ENCODE assay signal across 8 mouse cellular contexts in genomic region chr1:75653671-75654076, GRCm38 (mm10).
DNase-seq lines count a peak whose midpoint lies in the region; ATAC-seq lines count a peak whose summit lies in the region.

No protein-coding gene starts in this region.

- WGBS in forebrain, embryonic 12.5 days, result under 1% methylated on average over 9 of the region's 9 CpGs
- 3% methylated on average over 9 of the region's 9 CpGs for WGBS in heart, embryonic 15.5 days
- 2% methylated on average over 9 of the region's 9 CpGs for WGBS in liver, embryonic 11.5 days
- 1% methylated on average over 9 of the region's 9 CpGs for WGBS in neural tube, embryonic 14.5 days

- H3K27ac ChIP-seq in forebrain, embryonic 12.5 days, result 0 out of 2 replicates have a peak overlapping the region, but pooled peaks have one; percentile 32
- H3K27ac ChIP-seq in heart, embryonic 15.5 days, result no peak overlapping the region
- no peak overlapping the region for H3K27ac ChIP-seq in liver, embryonic 11.5 days (ENCODE audit: low read depth, low read length)
- H3K27ac ChIP-seq in neural tube, embryonic 14.5 days (ENCODE audit: low read depth, low read length), result no peak overlapping the region

- no peak overlapping the region for H3K9ac ChIP-seq in forebrain, embryonic 12.5 days
- no peak overlapping the region for H3K9ac ChIP-seq in heart, embryonic 15.5 days
- no peak overlapping the region for H3K9ac ChIP-seq in liver, embryonic 11.5 days (ENCODE audit: low read depth, low read length)
- H3K9ac ChIP-seq in neural tube, embryonic 14.5 days (replicated peaks; ENCODE audit: low read depth, low read length), result no peak overlapping the region

- H3K36me3 ChIP-seq in forebrain, embryonic 12.5 days (replicated peaks), result no peaks in the 10 kb centered on the region
- H3K36me3 ChIP-seq in heart, embryonic 15.5 days, result no peaks in the 10 kb centered on the region
- no peaks in the 10 kb centered on the region for H3K36me3 ChIP-seq in liver, embryonic 11.5 days (ENCODE audit: control insufficient read depth, insufficient read depth, low read length)
- H3K36me3 ChIP-seq in neural tube, embryonic 14.5 days (ENCODE audit: control insufficient read depth, insufficient read depth, low read length), result no peaks in the 10 kb centered on the region

- peak; percentile 68; the same call in 1 of the 2 replicates for ATAC-seq in forebrain, embryonic 12.5 days (ENCODE audit: low FRiP score)
- ATAC-seq in heart, embryonic 15.5 days (replicated peaks; ENCODE audit: insufficient number of reproducible peaks, insufficient read depth, low FRiP score, low read depth), result no peak
- no peak for ATAC-seq in liver, embryonic 11.5 days (replicated peaks; ENCODE audit: low FRiP score)
- ATAC-seq in neural tube, embryonic 14.5 days (ENCODE audit: low read depth), result peak; percentile 81

- peak overlapping the region; percentile 37 for H3K4me2 ChIP-seq in forebrain, embryonic 12.5 days
- H3K4me2 ChIP-seq in heart, embryonic 15.5 days, result peak overlapping the region; percentile 58
- H3K4me2 ChIP-seq in liver, embryonic 11.5 days, result peak overlapping the region; percentile 33; the same call in 1 of the 2 replicates
- H3K4me2 ChIP-seq in neural tube, embryonic 14.5 days (ENCODE audit: low read depth, low read length), result peak overlapping the region; percentile 35; the same call in 1 of the 2 replicates

- H3K9me3 ChIP-seq in forebrain, embryonic 12.5 days, result no peaks in the 10 kb centered on the region
- H3K9me3 ChIP-seq in heart, embryonic 15.5 days (replicated peaks), result no peaks in the 10 kb centered on the region
- H3K9me3 ChIP-seq in liver, embryonic 11.5 days (ENCODE audit: control insufficient read depth, low read length), result no peaks in the 10 kb centered on the region
- no peaks in the 10 kb centered on the region for H3K9me3 ChIP-seq in neural tube, embryonic 14.5 days (ENCODE audit: control insufficient read depth, low read length)

- peaks cover 14% of the 10 kb centered on the region for H3K4me1 ChIP-seq in forebrain, embryonic 12.5 days
- 0 out of 2 replicates have a peak, but pooled peaks cover 6% of the 10 kb centered on the region for H3K4me1 ChIP-seq in heart, embryonic 15.5 days (replicated peaks)
- H3K4me1 ChIP-seq in liver, embryonic 11.5 days (replicated peaks; ENCODE audit: control insufficient read depth, insufficient read depth, low read length), result no peaks in the 10 kb centered on the region
- H3K4me1 ChIP-seq in neural tube, embryonic 14.5 days (ENCODE audit: control insufficient read depth, insufficient read depth, low read length), result no peaks in the 10 kb centered on the region

- H3K27me3 ChIP-seq in forebrain, embryonic 12.5 days, result peaks cover 46% of the 10 kb centered on the region
- H3K27me3 ChIP-seq in heart, embryonic 15.5 days, result no peaks in the 10 kb centered on the region
- H3K27me3 ChIP-seq in liver, embryonic 11.5 days (replicated peaks; ENCODE audit: control insufficient read depth, insufficient read depth, low read length), result no peaks in the 10 kb centered on the region
- H3K27me3 ChIP-seq in neural tube, embryonic 14.5 days (ENCODE audit: control insufficient read depth, insufficient read depth, low read length), result no peaks in the 10 kb centered on the region

- peak; percentile 71 for DNase-seq in ES-CJ7 (ENCODE audit: low read depth, low spot score)
- peak; percentile 12 for DNase-seq in c-Kit-positive CD71-negative TER-119-negative erythroid progenitor cells, embryonic 14.5 days (ENCODE audit: low read depth)
- peak; percentile 67 for DNase-seq in kidney, postnatal 14 days
- DNase-seq in liver, embryonic 11.5 days (ENCODE audit: low spot score), result peak; percentile 64
- peak; percentile 36 for DNase-seq in urinary bladder, adult 2 months (ENCODE audit: low spot score)

- H3K4me3 ChIP-seq in forebrain, embryonic 12.5 days (replicated peaks), result no peak overlapping the region
- H3K4me3 ChIP-seq in heart, embryonic 15.5 days, result peak overlapping the region; percentile 34
- no peak overlapping the region for H3K4me3 ChIP-seq in liver, embryonic 11.5 days (ENCODE audit: low read depth, low read length)
- H3K4me3 ChIP-seq in neural tube, embryonic 14.5 days (ENCODE audit: low read depth, low read length), result no peak overlapping the region

Comparison
In these comparisons a context has a peak if more than half of its experiments do, and no peak if none do; other contexts are left out.
1. DNase-seq: peak in every context shown above with its lines; median percentile 71 in ES-CJ7; 67 in kidney, postnatal 14 days; 64 in liver, embryonic 11.5 days; 36 in urinary bladder, adult 2 months; 12 in c-Kit-positive CD71-negative TER-119-negative erythroid progenitor cells, embryonic 14.5 days.
2. ATAC-seq: peak in forebrain, embryonic 12.5 days (single experiment) and neural tube, embryonic 14.5 days (single experiment); none in heart, embryonic 15.5 days (single experiment) and liver, embryonic 11.5 days (single experiment).
3. Peak in every context shown above with its lines, with median percentiles within 50 percentile points of each other: H3K4me2 ChIP-seq.